Mouse (Mus musculus) heart, adult 18-20 months (tissue): Measurements from ENCODE around the gene Ccdc84. TPM values are rescaled to one million over a fixed set of nuclear protein-coding genes. Genes with fewer than 3 reads are reported as not detected.
"Not testable (repeated sequence)": the region's sequence is repeated elsewhere in the genome, so short reads cannot be mapped to it uniquely, and the experiment has no call there.

ENCODE experiments used
- DNase-seq, 2 experiments: peaks; one replicate each; pipeline ENCODE4 v3.0.0; 2021 to 2022; ENCODE audit warnings: mixed read lengths in 1 of 2
- long read RNA-seq, 2 experiments: library from polyadenylated mRNA; stranded (forward); transcript quantifications; one replicate each; pipeline ENCODE4 v2.0.0; 2021
- total RNA-seq, 2 experiments: library from RNA; stranded (reverse); gene quantifications; 2 replicates each; pipeline ENCODE4 v1.2.3; 2021

Ccdc84 gene
- 1 to 10 TPM; 5.0 to 6.0 TPM for total RNA-seq
- long read RNA-seq, experiment 1, partial matches to known transcripts: 0 of 4 reads
- long read RNA-seq, experiment 1, other reads (novel, unspliced or antisense): 2 of 4 reads
- long read RNA-seq, experiment 2: 0 reads

- DNase-seq: no peak
Observed at GRCm38 (mm10) chr9:44418519-44419385, at the start of gene Ccdc84. Ccdc84 (minus strand) TSS chr9:44418569.

- DNase-seq: peak; percentile 15 to 34
Observed at GRCm38 (mm10) chr9:44461950-44462349, 43.6 kb upstream of the Ccdc84 start.

GRCm38 (mm10) chr9:44457035-44457742 is 38.8 kb upstream of the Ccdc84 start:
- DNase-seq: no peak

- DNase-seq: no peak
Observed at GRCm38 (mm10) chr9:44454891-44455220, 36.5 kb upstream of the Ccdc84 start, which contains the start of gene Upk2. Upk2 (minus strand) TSS chr9:44454976.

- peak; percentile 79 to 94 for DNase-seq
Observed at GRCm38 (mm10) chr9:44454132-44454890, 35.9 kb upstream of the Ccdc84 start.

GRCm38 (mm10) chr9:44450387-44450786 is 32.0 kb upstream of the Ccdc84 start:
- DNase-seq: no peak

- not testable (repeated sequence) for DNase-seq
Observed at GRCm38 (mm10) chr9:44444402-44445025, 26.1 kb upstream of the Ccdc84 start.

- DNase-seq: no peak
Observed at GRCm38 (mm10) chr9:44440961-44441360, 22.6 kb upstream of the Ccdc84 start, which contains the start of gene Foxr1. Foxr1 (minus strand) TSS chr9:44441136.

- peak in 1 of 2 experiments; percentile 49 for DNase-seq
Observed at GRCm38 (mm10) chr9:44435747-44436146, 17.4 kb upstream of the Ccdc84 start.

- no peak for DNase-seq
Observed at GRCm38 (mm10) chr9:44432577-44433185, 14.3 kb upstream of the Ccdc84 start.

GRCm38 (mm10) chr9:44423576-44423975 is 5.2 kb upstream of the Ccdc84 start:
- no peak for DNase-seq

- no peak for DNase-seq
Observed at GRCm38 (mm10) chr9:44420280-44420898, 2.0 kb upstream of the Ccdc84 start.

GRCm38 (mm10) chr9:44419730-44420129 is 1.4 kb upstream of the Ccdc84 start:
- DNase-seq: not testable (repeated sequence)

GRCm38 (mm10) chr9:44417892-44418363 is 441 bp downstream of the Ccdc84 start:
- peak; percentile 96 to 99 for DNase-seq

- no peak for DNase-seq
Observed at GRCm38 (mm10) chr9:44417156-44417891, 1.0 kb downstream of the Ccdc84 start.

GRCm38 (mm10) chr9:44412781-44413180 is 5.6 kb downstream of the Ccdc84 start:
- no peak for DNase-seq

- no peak for DNase-seq
Observed at GRCm38 (mm10) chr9:44412306-44412705, 6.1 kb downstream of the Ccdc84 start.

- DNase-seq: no peak
Observed at GRCm38 (mm10) chr9:44411601-44412130, 6.7 kb downstream of the Ccdc84 start.

GRCm38 (mm10) chr9:44410647-44411336 is 7.6 kb downstream of the Ccdc84 start:
- DNase-seq: no peak
